Mouse (Mus musculus): ENCODE results near the gene Clybl.

The Clybl gene

DNA sequence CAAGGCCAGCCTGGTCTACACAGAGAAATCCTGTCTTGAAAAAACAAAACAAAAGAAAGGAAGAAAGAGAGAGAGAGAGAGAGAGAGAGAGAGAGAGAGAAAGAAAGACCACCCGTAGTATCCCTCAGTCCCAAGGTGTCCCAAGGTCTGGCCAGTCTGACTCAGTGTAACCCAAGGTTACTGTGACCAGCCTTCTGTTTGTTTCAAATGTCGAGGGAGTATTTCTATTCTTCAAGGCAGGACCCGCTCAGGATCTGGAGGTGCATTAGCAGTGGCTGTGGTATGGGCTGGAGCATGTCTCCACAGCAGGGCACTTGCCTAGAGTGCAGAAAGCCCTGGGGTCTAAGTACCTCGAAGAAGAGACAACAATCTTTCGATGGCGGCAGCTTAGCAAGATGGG is 15.3 kb downstream of the Clybl start:
- no peak for DNase-seq (ENCODE audit: low spot score in 2 of 2)

DNA sequence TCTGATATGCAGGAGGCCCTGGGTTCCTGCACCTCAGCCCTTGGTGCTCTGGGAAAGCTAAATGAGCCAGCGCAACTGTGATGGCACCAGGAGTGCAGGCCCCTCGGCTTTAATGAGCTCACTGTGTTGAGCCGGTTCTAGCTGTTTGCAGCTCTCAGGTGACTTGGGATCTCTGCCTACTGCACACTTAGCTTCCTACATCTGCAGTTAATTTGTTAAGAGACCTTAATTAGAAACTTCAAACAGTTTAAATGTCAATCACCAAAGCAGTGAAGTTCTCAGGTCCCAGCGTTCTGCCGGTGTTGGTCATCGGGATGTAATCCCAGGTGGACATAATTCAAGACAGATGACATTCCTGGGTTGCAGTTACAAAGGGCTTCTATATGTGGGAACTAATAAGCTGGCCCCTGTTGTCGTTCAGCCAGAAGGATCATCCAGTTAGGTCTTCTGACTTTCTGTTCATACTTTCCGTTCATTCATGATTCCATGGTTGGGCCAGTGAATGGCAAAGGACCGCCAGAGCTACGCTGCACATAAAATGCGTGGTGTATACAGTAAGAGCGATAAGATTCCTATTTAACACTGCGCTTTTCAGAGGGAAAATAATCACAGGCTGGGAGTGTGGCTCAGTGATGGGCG is 18.9 kb downstream of the Clybl start:
- DNase-seq (ENCODE audit: low spot score in 2 of 2), result no peak

DNA sequence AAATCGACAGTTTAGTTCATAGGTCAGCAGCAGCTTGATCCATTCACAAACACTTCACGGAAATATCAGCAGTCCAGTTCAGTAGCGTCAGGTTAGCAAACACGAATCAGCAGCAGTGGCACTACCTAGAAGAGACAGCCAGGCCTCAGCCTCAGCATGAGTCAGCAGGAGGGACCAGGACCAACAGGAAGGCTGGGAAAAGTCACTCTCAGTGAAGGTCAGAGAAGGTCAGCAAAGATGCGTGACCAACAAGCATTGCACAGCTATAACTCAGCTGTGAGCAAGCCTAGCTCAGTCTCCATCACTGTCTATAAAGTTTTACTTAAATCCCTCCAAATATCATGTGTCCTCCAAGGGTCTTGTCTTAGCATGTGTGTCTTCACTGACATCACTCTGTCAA is 27.7 kb downstream of the Clybl start:
- DNase-seq (ENCODE audit: low spot score in 2 of 2), result no peak

DNA sequence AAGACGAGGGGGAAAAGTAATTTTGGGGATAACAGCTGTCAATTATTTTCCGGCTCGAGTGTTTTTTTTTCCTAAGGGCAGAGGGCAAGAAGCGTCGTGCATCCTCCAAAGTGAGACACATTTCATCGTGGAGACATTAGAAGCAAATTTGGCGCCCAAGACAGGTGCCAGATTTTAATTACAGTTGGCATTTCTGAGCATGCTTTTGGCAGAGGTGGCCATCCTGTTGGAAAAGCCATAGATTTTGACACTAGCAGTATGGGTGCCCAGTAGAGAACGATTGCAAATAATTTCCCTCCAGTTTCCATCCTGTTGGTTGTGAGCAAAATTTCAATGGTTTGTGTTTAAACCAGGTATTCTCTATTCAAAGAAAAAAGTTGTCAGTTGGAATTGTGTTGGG is 32.1 kb downstream of the Clybl start:
- no peak for DNase-seq (ENCODE audit: low spot score in 2 of 2)

DNA sequence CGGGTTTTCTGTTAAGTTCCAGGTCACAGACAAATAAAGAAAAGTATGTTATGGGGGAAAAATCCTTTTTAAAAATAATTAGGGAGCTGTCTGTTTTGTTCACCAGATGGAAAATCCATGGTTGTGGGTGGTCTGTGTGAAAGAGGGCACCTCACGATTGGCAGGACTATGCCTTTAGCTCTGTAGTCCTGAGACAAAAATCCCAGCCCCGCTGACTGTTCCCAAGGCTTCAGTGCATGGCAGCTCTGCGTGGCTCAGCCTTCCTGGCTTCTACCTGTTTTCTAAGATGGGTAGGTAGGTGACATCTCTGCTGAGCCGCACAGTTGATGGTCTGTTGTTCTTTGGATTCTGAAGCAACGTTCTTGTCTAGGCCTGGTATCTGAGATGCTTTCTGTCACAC is 32.6 kb downstream of the Clybl start:
- no peak for DNase-seq (ENCODE audit: low spot score in 2 of 2)

DNA sequence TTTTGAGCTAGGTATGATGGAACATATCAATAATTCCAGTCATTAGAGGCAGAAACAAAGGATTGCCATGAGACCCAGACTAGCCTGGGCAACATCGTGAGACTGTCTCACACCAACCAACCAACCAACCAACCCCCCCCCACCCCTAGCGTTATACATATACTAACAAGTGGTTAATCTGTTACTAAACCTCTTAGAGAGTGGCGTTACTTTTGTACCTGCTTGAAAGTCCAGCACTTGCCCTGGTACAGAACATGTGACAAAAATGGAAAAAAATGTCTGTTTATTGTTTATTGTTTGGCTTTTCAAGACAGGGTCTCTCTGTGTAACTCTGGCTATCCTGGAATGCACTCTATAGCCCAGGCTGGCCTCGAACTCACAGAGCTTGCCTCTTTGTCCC is 35.7 kb downstream of the Clybl start:
- no peak for DNase-seq (ENCODE audit: low spot score in 2 of 2)

DNA sequence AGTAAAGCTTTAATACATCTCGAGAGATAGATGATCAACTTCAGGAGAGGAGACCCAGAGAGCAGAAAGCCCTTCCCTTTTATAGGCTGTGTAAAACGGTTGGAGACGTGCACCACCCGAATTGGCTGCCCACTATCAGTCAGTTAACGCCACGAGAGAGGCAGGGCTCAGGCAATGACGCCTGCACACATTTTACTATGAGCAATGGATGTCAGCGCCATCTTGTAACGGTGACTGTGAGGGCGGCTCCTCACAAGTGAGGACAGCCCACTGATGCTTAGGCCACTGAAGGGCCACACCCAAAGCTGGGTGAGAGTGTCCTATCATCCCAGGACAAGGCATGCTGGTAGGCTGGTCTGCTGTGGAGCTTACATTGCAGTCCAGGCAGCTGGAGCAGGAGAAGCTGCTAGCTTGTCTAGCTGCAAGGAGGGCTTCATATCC is 41.5 kb downstream of the Clybl start:
- no peak for DNase-seq (ENCODE audit: low spot score in 2 of 2)

DNA sequence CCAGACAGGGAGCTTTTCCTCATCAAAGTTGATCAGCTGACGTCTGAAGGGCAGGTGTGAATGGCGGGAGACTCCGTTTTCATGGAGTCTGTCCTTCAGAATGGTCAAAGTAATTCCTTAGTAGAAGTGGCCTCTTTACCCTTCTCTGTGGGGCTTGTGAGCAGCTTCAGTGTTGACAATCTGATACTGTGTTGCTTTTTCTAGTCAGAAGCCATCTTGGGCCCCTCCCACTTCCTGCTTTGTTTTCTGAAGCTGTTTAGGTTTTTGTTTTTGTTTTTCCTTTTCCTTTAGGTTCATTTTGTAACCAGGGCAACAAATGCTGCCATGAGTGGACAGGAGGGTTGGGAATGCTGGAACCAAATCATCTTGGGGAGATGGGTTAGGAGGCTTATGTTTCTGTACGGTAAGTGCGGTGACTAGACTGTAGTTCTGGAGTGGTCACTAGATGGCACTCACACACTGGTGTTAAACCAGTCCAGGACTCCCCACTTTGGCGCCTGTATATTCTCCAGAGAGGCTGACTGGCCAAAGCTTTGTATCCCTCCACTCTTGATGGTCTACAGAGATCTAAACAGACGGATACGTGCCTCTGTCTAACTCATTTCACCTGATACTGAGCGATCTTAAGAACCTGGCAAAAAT is 42.1 kb downstream of the Clybl start:
- DNase-seq (ENCODE audit: low spot score in 2 of 2), result peak; percentile 86 to 88

DNA sequence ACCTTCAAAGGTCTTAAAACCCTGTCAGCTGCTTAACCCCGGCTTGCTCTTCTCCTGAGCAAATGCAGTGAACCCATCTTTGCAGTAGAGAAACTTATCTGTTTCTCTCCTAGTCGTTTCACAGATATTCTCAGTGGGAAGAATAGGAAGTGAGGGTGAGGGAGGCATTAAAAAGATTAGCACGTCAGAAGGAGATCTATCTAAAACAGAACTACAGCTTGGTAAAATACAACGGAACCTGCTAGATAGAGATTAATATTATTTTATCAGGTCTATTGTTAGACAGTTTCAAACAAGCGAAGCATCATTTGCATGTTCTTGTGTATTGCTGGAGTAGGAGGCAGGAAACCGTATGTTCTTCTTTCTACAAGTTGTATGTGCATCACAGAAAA is 42.6 kb downstream of the Clybl start:
- DNase-seq (ENCODE audit: low spot score in 2 of 2), result no peak

DNA sequence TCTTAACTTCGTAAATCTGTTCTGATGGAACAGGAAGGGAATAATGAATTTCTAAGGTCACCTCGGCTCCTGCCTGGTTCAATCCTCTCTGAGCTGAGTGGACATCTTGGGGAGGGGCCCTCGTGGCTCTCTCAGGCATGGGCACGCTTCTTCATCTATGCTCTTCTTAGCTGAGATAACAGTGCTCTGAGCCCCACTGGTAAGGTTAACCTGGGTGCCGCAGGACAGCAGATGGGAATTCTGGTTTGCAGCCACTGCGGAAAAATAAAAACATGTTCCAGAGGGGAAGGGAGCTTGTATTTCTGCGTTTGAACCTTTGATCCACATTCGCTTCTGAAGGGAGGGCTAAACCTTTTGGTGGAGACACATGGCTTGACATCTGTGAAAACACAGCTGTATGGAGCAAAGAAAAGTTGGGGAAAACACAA is 43.0 kb downstream of the Clybl start:
- no peak for DNase-seq (ENCODE audit: low spot score in 2 of 2)

DNA sequence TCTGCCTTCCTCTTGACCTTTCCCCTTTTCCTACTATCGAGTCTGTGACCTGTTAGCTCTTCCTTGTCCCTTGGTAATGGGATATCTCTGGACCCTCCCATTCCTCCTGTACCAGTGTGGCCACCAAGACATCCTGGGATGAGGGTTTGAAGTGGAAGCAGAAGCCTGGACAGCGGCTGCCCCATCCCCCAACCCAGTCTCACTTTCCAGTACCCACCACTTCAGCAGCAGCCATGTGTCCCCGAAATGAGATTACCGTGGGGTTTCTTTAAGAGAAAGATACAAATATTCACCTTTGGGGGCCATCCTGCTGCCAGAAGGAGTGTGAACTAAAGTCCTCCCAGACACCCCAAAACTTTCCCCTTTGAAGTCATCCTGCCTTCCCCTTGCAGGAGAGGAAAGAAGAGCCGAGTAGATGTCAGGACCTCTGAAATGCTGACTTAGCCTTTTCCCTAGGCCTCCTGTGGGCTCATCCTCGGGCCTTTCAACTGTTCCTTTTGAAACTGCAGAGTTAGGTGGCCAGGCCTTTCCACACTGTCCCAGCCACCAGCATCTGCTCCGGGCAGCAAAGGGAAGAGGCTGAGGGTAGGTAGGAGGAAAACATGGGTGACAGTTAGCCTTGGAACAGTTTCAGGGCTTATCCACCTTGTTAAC is 44.1 kb downstream of the Clybl start:
- no peak for DNase-seq (ENCODE audit: low spot score in 2 of 2)

DNA sequence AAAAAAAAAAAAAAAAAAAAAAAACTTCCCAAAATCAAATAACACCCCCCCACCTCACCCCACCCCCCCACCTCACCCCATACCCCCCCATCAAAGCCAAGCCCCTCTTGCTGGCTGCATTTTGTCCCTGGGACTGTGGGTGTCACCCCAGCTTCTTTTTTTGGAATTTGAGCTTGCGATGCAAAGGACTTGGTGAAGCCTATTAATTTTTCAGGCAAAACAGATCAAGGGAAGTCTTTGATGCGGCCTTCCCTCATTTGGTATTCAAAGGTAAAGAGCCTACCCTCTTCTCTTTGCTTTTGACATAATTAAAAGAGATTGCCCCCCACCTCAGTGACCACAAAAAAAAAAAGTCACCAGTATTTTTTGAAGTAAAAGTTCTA is 44.6 kb downstream of the Clybl start:
- DNase-seq (ENCODE audit: low spot score in 2 of 2), result no peak

DNA sequence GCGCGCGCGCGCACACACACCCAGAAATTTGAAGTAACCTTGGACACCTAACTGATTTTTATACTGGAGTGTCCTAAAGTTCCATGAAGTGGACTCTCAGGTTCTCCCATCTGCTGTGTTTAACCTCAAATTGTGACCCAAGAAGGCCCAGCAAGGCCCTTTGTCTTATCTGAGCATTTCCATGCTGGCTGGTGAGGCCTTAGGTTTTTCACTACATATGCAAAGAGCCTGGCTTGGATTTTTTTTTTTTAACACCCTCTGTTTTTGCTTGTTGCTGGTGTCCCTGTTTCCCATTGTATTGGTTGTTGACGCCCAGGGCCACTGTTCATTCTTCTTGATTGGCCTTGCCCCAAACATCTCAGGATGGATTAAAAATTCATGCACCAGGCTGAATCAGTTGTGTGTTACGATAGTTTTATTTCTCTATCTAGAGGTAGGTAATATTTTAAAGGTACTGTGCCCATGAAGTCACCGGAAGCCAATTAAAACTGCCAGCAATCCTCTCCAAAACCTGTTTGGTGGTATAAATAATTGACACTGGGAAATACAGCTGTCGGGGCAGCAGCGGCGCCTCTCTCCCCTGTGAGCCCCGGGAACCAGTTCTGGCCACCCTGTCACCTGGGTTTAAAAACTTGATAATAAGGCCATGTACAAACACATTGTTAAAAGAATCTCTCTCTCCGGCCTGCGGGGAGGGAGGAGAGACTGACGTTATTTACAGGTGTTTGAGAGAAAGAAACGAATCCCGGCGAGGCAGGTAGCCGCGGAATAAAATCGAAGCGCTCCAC is 45.4 kb downstream of the Clybl start:
- DNase-seq (ENCODE audit: low spot score in 2 of 2), result no peak

DNA sequence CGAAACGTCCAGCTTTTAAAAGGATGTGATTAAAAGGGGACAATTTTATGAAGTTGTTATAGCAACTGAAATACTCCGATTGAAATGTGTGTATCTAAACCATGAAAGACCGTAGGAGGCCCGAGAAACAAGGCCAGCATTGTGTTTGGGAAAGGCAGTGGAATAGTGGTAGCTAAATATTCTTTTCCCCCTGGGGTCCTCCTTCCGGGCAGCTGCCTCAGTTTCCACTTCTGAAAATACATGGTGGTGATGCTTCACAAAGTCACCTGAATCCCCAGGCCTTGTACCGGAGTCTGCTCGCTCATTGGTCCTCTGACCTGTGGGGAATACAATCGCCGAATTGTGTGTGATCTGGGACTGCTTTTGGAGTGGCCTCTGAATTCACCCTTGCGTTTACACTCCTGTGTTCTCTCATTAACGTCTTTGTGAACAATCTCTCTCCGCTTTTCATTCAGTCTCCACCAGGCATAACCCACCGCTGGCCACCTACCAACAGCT is 46.0 kb downstream of the Clybl start:
- DNase-seq (ENCODE audit: low spot score in 2 of 2), result no peak

DNA sequence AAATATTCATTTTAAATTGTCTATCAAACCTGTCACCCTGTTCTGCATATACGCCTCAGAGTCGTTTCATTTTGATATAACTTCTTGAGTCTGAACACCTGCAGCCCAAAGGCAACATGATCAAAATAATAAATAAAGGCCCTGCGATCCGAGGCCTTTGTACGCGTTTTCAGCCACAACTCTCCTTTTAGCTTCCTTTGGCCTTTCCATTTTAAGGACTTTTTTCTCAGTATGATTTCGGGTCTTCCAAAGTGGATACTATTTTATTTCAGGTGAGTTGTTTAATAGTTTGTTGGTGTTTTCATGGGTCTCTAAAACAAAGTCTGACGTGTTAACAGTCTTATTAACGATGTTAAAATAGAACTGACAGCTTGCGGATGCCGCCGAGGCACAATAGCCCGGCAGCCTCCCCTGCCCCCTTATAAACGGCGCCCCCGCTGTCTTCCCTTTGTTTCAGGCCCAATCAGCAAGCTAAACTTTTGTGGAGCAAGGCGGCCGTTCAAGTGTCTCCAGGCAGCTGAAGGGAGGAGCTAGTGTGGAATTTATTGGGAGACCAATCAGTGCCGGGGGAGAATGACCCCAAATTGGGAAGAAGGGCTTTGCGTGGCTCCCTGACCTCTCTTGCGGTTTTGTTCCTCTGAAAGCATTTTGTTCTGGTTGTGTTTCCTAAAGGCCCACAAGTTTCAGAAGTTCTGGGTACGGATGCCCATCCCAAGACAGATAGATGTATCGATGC is 47.5 kb downstream of the Clybl start:
- DNase-seq (ENCODE audit: low spot score in 2 of 2), result no peak

DNA sequence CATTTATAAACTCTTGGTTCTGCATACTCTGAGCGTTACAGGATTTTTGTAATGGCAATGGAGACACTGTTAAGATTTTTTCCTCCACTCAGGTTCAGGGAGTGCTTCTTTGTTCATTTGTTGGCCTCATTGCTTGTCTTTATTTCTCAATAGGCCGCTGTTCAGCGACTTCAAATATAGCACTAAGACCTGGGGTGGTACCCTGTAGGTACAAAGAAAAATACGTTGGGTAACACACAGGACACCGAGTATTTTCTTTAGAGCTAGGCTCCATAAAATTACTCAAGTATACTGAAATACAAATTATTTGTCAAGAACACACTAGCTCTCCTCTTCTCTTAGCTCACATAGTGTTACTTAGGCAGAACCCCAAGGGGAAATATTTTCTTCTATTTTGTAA is 48.5 kb downstream of the Clybl start:
- no peak for DNase-seq (ENCODE audit: low spot score in 2 of 2)

DNA sequence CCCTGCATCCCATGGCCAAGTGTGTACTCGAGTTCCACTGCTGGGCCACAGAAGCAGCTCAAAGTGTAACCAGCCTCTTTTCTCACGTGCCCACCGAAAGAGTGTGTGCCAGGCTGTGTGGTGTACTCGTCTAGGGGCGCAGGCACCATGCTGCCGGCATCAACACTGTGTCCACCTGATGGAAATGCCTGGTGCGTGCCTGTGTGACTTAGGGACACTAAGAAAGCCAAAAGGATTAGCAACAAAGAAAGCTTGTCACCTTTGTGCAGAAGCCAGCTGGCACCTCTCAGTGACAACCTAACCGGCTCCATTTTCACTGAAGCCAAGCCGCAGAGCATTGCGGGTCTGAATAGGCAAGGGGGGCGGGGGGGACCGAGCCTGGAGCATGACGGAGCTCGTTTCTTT is 49.1 kb downstream of the Clybl start:
- DNase-seq (ENCODE audit: low spot score in 2 of 2), result no peak

DNA sequence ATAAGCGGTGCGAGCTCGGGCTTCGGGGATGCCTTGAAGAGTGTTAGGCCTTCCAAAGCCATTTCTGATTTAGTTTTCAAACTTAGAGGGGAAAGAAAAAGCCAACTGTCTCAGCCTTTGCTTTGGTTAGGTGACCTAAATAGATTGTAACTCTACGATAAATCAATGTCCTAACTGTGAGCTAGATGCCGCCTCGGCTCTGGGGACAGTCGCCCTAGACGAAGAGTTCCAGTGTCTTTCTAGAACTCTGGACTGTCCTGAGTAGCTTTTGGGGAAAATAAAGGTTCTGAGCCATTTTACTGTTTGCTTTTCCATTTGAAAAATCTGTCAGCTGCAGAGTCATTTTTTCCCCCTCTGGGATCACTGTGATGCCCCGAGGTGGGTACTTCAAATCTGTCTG is 49.6 kb downstream of the Clybl start:
- no peak for DNase-seq (ENCODE audit: low spot score in 2 of 2)

DNA sequence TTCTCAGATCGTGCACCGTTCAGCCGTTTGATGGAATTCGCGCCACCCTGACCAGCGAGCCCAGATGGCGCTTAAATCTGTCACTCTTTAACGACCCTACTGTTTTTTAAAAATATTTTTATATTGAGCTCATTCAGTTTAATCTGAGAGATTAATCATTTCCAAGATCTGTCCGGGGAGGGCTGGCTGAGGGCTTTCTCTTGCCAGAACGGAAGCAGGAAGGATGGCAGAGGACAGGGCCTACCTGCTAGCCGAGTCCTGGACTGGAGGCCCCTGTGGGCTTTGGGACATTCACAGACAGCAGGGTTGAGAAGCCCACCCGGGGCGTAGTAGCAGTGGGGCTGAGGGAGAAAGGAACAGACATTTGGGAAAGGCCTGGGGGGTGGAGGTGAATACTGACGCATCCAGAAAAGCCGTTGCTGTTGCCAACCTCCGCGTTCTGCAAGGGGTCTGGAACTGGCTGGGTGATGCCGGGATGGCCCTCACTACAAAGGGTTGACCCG is 51.8 kb downstream of the Clybl start:
- no peak for DNase-seq (ENCODE audit: low spot score in 2 of 2)

DNA sequence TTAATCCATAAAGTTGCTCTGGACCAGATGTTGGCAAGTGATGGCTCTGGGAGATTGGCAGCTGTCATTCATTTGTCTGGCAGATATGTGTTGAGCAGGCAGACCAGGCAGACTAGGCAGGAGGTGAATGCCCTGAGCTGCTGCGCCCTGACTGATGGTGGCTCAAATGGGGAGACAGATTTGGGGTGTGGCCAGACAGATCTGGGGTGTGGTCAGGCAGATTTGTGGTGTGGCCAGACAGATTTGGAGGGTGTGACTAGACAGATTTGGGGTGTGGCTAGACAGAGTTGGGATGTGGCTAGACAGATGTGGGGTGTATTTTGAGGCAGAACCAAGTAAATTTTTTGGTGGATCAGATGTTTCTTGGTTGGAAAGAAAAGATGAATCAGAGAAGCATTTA is 62.4 kb downstream of the Clybl start:
- no peak for DNase-seq (ENCODE audit: low spot score in 2 of 2)

Data from right cerebral cortex, adult 2 months (tissue).